Mouse (Mus musculus) MEL (cell line): ENCODE data around the gene Spen.

Experiments
- CTCF ChIP-seq, 3 experiments: IDR thresholded peaks in 2 of 3; conservative IDR thresholded peaks in 1 of 3; 2 replicates each; pipeline ENCODE4 v1.5.1; 2011 to 2012; ENCODE audit warnings: low read length in 3 of 3, low read depth in 2 of 3, mild to moderate bottlenecking in 2 of 3, improper control_type of control experiment in 1 of 3, inconsistent platforms in 1 of 3, mixed read lengths in 1 of 3, moderate library complexity in 1 of 3; ENCODE audit not compliant: control insufficient read depth in 1 of 3, insufficient read depth in 1 of 3, poor library complexity in 1 of 3, severe bottlenecking in 1 of 3
- EP300 ChIP-seq, 2 experiments: IDR thresholded peaks; 2 replicates each; pipeline ENCODE4 v1.6.1; 2011; ENCODE audit warnings: improper control_type of control experiment in 2 of 2, low read length in 2 of 2, low read depth in 1 of 2, mild to moderate bottlenecking in 1 of 2
- HCFC1 ChIP-seq: IDR thresholded peaks from 2 replicates; pipeline ENCODE4 v1.6.1; 2012; ENCODE audit warnings: low read depth, mild to moderate bottlenecking, inconsistent platforms, low read length, improper control_type of control experiment, moderate library complexity
- JUND ChIP-seq: IDR thresholded peaks from 2 replicates; pipeline ENCODE4 v1.6.1; 2011; ENCODE audit warnings: low read depth, mild to moderate bottlenecking, improper control_type of control experiment, low read length
- MAX ChIP-seq: IDR thresholded peaks from 2 replicates; pipeline ENCODE4 v1.6.1; 2011; ENCODE audit warnings: low read length, improper control_type of control experiment
- TAL1 ChIP-seq: IDR thresholded peaks from 2 replicates; pipeline ENCODE4 v1.6.1; 2012; ENCODE audit warnings: mild to moderate bottlenecking, inconsistent platforms, low read length, moderate library complexity, mixed read lengths
- USF1 ChIP-seq: IDR thresholded peaks from 2 replicates; pipeline ENCODE4 v1.6.1; 2014; ENCODE audit warnings: low read depth, mild to moderate bottlenecking, inconsistent platforms, low read length, improper control_type of control experiment, moderate library complexity
- ZMIZ1 ChIP-seq: IDR thresholded peaks from 2 replicates; pipeline ENCODE4 v1.6.1; 2012; ENCODE audit warnings: low read depth, mild to moderate bottlenecking, inconsistent platforms, low read length, improper control_type of control experiment, moderate library complexity
- ZNF384 ChIP-seq: IDR thresholded peaks from 2 replicates; pipeline ENCODE4 v1.6.1; 2012; ENCODE audit warnings: low read depth, mild to moderate bottlenecking, inconsistent platforms, low read length, improper control_type of control experiment

- TF ChIP-seq CTCF (IDR thresholded peaks at IDR 0.05 in 2 of 3, conservative IDR thresholded peaks at IDR 0.05 in 1 of 3; ENCODE audit: control insufficient read depth in 1 of 3, insufficient read depth in 1 of 3, low read depth in 2 of 3, low read length in 3 of 3, poor library complexity in 1 of 3, severe bottlenecking in 1 of 3) (no peak), JUND (no peak), USF1 (no peak), MAX (no peak), ZNF384 (no peak), HCFC1 (no peak), ZMIZ1 (no peak), TAL1 (no peak), EP300 (IDR thresholded peaks at IDR 0.05; ENCODE audit: low read depth in 1 of 2, low read length in 2 of 2) (no peak)
Measured at GRCm38 (mm10) chr4:141570004-141570403, 31.6 kb upstream of the Spen start.
